Mouse (Mus musculus): ENCODE measurements at regions not wholly inside any gene's neighbourhood (a gene's known extent, or its start where the extent isn't known, plus 50 kb on each side); places are given as distances from the start of the nearest gene placed in this dataset.

GRCm38 (mm10) chr2:167839324-167839981 lies 92.4 kb upstream of the Ptpn1 start:
- 61% methylated on average over 13 of the region's 13 CpGs for WGBS
- DNase-seq (ENCODE audit: low spot score) (no peak), ATAC-seq (replicated peaks; ENCODE audit: low FRiP score, low read depth) (no peak; the same call in 1 of the 2 replicates)

GRCm38 (mm10) chr2:167837596-167837995 lies 94.3 kb upstream of the Ptpn1 start:
- H3K27ac ChIP-seq, result no peak overlapping the region
- no peak overlapping the region for H3K4me2 ChIP-seq (ENCODE audit: low read length)
- 38% methylated on average over 4 of the region's 4 CpGs for WGBS
- no peak overlapping the region for H3K9ac ChIP-seq (ENCODE audit: low read depth, low read length)
- DNase-seq (ENCODE audit: low spot score) (no peak), ATAC-seq (replicated peaks; ENCODE audit: low FRiP score, low read depth) (no peak)
- H3K4me1 ChIP-seq (replicated peaks; ENCODE audit: insufficient read depth, low read length), result peaks cover 29% of the 10 kb centered on the region
- TF ChIP-seq CTCF (IDR thresholded peaks at IDR 0.05; ENCODE audit: low read depth), result no peak
- H3K4me3 ChIP-seq (replicated peaks; ENCODE audit: low read depth, low read length), result no peak overlapping the region
- no peaks in the 10 kb centered on the region for H3K27me3 ChIP-seq (ENCODE audit: insufficient read depth, low read length)
- H3K9me3 ChIP-seq (replicated peaks; ENCODE audit: low read length), result no peaks in the 10 kb centered on the region
- no peaks in the 10 kb centered on the region for H3K36me3 ChIP-seq (ENCODE audit: insufficient read depth, low read length)

More at GRCm38 (mm10) chr2:167839324-167839981, 92.4 kb upstream of the Ptpn1 start:
- Histone ChIP-seq H3K9ac (ENCODE audit: low read depth, low read length) (no peak overlapping the region), H3K4me3 (replicated peaks; ENCODE audit: low read depth, low read length) (no peak overlapping the region), H3K27ac (no peak overlapping the region), H3K9me3 (replicated peaks; ENCODE audit: low read length) (no peaks in the 10 kb centered on the region), H3K4me2 (ENCODE audit: low read length) (no peak overlapping the region), H3K27me3 (ENCODE audit: insufficient read depth, low read length) (no peaks in the 10 kb centered on the region), H3K4me1 (replicated peaks; ENCODE audit: insufficient read depth, low read length) (peaks cover 23% of the 10 kb centered on the region), H3K36me3 (ENCODE audit: insufficient read depth, low read length) (no peaks in the 10 kb centered on the region)
- TF ChIP-seq CTCF (IDR thresholded peaks at IDR 0.05; ENCODE audit: low read depth), result no peak

- WGBS, result 40% methylated on average over 7 of the region's 7 CpGs
- no peak for ATAC-seq (replicated peaks; ENCODE audit: low FRiP score, low read depth)
- H3K27me3 ChIP-seq (ENCODE audit: insufficient read depth, low read length), result no peaks in the 10 kb centered on the region
- no peak for DNase-seq (ENCODE audit: low spot score)
- no peak overlapping the region for H3K4me2 ChIP-seq (ENCODE audit: low read length)
- no peak overlapping the region for H3K9ac ChIP-seq (ENCODE audit: low read depth, low read length)
- no peak overlapping the region for H3K27ac ChIP-seq
- H3K4me1 ChIP-seq (replicated peaks; ENCODE audit: insufficient read depth, low read length), result peaks cover 22% of the 10 kb centered on the region
- no peaks in the 10 kb centered on the region for H3K9me3 ChIP-seq (replicated peaks; ENCODE audit: low read length)
- TF ChIP-seq CTCF (IDR thresholded peaks at IDR 0.05; ENCODE audit: low read depth), result no peak
- no peaks in the 10 kb centered on the region for H3K36me3 ChIP-seq (ENCODE audit: insufficient read depth, low read length)
- H3K4me3 ChIP-seq (replicated peaks; ENCODE audit: low read depth, low read length), result no peak overlapping the region
Observed at GRCm38 (mm10) chr2:167836611-167837010, 95.2 kb upstream of the Ptpn1 start.

DNA sequence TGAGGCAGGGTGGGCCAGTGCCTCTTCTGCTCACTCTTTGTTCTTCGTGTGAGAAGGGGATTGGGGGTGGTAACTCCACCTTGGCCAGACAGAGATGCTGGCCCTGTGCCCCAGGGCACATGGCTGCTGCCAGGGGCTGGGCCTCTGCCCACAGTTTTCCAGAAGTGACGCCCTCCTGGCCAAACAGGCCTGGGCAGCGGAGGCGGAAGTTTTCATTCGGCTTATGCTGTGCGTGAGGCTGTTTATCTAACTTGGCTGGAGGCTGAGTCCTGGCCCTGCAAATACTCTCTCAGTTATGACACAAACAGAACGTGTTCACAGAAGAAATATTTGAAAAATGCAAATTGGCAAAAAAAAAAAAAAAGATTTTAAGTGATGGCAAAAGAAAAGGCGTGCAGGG lies 97.3 kb upstream of the Ptpn1 start:
- Histone ChIP-seq H3K27me3 (ENCODE audit: insufficient read depth, low read length) (no peaks in the 10 kb centered on the region), H3K9me3 (replicated peaks; ENCODE audit: low read length) (no peaks in the 10 kb centered on the region), H3K4me1 (replicated peaks; ENCODE audit: insufficient read depth, low read length) (peaks cover 21% of the 10 kb centered on the region), H3K36me3 (ENCODE audit: insufficient read depth, low read length) (no peaks in the 10 kb centered on the region), H3K4me3 (replicated peaks; ENCODE audit: low read depth, low read length) (no peak overlapping the region), H3K9ac (ENCODE audit: low read depth, low read length) (no peak overlapping the region), H3K4me2 (ENCODE audit: low read length) (no peak overlapping the region), H3K27ac (peak overlapping the region; percentile 84)
- ATAC-seq (replicated peaks; ENCODE audit: low FRiP score, low read depth) (0 out of 2 replicates have a peak, but pooled peaks have one; percentile 16), DNase-seq (ENCODE audit: low spot score) (no peak)
- TF ChIP-seq CTCF (IDR thresholded peaks at IDR 0.05; ENCODE audit: low read depth), result no peak
- 58% methylated on average over 8 of the region's 8 CpGs for WGBS

DNA sequence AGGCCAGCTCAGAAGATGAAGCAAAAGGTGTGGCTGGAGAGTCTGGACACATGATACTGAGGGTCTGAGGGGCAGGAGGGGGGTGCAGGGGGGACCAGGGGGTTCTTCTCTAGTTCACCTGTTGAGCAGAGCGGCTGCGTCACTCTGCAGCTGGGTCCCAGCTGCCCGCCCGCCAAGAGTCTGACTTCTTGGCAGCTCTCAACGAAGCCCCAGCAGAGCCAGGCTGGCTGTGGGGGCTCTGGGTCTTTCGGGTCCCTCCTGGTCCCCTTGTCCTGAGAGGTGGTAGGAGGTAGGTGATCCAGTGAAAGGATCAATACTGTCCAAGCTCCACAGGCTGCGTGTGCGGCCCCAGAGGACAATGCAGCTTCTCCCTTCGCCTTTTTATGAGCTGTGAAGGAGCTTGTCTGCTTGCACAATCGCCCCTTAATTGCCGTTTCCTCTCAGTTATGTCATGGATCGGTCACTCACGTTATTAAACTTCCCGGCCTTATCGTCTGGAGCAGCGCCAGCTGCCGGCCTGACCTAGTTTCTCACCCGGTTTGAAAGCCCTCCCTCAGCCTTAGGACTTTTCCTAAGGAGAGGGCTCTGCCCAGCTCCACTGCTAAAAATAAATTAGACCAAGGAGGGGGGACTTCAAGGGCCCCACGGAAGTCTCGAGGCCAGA lies 98.4 kb upstream of the Ptpn1 start:
- DNase-seq (ENCODE audit: low spot score) (peak; percentile 94), ATAC-seq (replicated peaks; ENCODE audit: low FRiP score, low read depth) (peak; percentile 55)
- Histone ChIP-seq H3K27me3 (ENCODE audit: insufficient read depth, low read length) (no peaks in the 10 kb centered on the region), H3K9me3 (replicated peaks; ENCODE audit: low read length) (no peaks in the 10 kb centered on the region), H3K4me2 (ENCODE audit: low read length) (0 out of 2 replicates have a peak overlapping the region, but pooled peaks have one; percentile 2), H3K27ac (peak overlapping the region; percentile 84), H3K4me3 (replicated peaks; ENCODE audit: low read depth, low read length) (no peak overlapping the region), H3K36me3 (ENCODE audit: insufficient read depth, low read length) (no peaks in the 10 kb centered on the region), H3K4me1 (replicated peaks; ENCODE audit: insufficient read depth, low read length) (peaks cover 21% of the 10 kb centered on the region), H3K9ac (ENCODE audit: low read depth, low read length) (0 out of 2 replicates have a peak overlapping the region, but pooled peaks have one; percentile 14)
- 9% methylated on average over 20 of the region's 20 CpGs for WGBS
- TF ChIP-seq CTCF (IDR thresholded peaks at IDR 0.05; ENCODE audit: low read depth), result peak; percentile 55

GRCm38 (mm10) chr2:167831076-167832039 lies 100.5 kb upstream of the Ptpn1 start:
- no peak for TF ChIP-seq CTCF (IDR thresholded peaks at IDR 0.05; ENCODE audit: low read depth)
- 64% methylated on average over 26 of the region's 26 CpGs for WGBS
- no peak overlapping the region for H3K4me3 ChIP-seq (replicated peaks; ENCODE audit: low read depth, low read length)
- H3K36me3 ChIP-seq (ENCODE audit: insufficient read depth, low read length), result no peaks in the 10 kb centered on the region
- H3K9ac ChIP-seq (ENCODE audit: low read depth, low read length), result no peak overlapping the region
- no peak overlapping the region for H3K27ac ChIP-seq
- no peaks in the 10 kb centered on the region for H3K27me3 ChIP-seq (ENCODE audit: insufficient read depth, low read length)
- ATAC-seq (replicated peaks; ENCODE audit: low FRiP score, low read depth) (no peak; the same call in 1 of the 2 replicates), DNase-seq (ENCODE audit: low spot score) (no peak)
- H3K9me3 ChIP-seq (replicated peaks; ENCODE audit: low read length), result no peaks in the 10 kb centered on the region
- H3K4me2 ChIP-seq (ENCODE audit: low read length), result no peak overlapping the region
- peaks cover 18% of the 10 kb centered on the region for H3K4me1 ChIP-seq (replicated peaks; ENCODE audit: insufficient read depth, low read length)

Data from kidney, postnatal 0 days (tissue).